Mouse (Mus musculus) hematopoietic stem cell, adult 5-6 weeks (primary cell): Measurements from ENCODE around the gene Snrnp35. TPM values are rescaled to one million over a fixed set of nuclear protein-coding genes. Genes with fewer than 3 reads are reported as not detected.

Experiments
- total RNA-seq: library from RNA; stranded (forward); fragments of 172-1452, 232-1000 nt; gene quantifications from 2 replicates; pipeline ENCODE4 v1.2.3, GENCODE M21; 2017

The Snrnp35 gene
- total RNA-seq, 1 experiment from 2014 or later, result 7.4 TPM

Other genes starting within 250 kb of the Snrnp35 start
- gene Pitpnm2, start 233.4 kb upstream of the Snrnp35 start, total RNA-seq, result 8.0 and 14.3 TPM in 2 replicates
- 27.8 and 41.0 TPM in 2 replicates for gene Mphosph9, start 155.2 kb upstream of the Snrnp35 start, total RNA-seq
- 22.3 and 24.6 TPM in 2 replicates for gene 2810006K23Rik, start 155.0 kb upstream of the Snrnp35 start, total RNA-seq
- gene Cdk2ap1, start 120.1 kb upstream of the Snrnp35 start, total RNA-seq, result 166 and 167 TPM in 2 replicates
- gene Sbno1, start 57.1 kb upstream of the Snrnp35 start, total RNA-seq, result 233 and 245 TPM in 2 replicates
- gene Kmt5a, start 43.2 kb upstream of the Snrnp35 start, total RNA-seq, result 99.1 and 120 TPM in 2 replicates
- gene Rilpl2, start 4.8 kb upstream of the Snrnp35 start, total RNA-seq, result 45.7 and 62.1 TPM in 2 replicates
- 6.0 and 9.5 TPM in 2 replicates for gene Rilpl1, start 48.3 kb downstream of the Snrnp35 start, total RNA-seq
- 482 and 912 TPM in 2 replicates for gene Tmed2, start 57.6 kb downstream of the Snrnp35 start, total RNA-seq
- gene Ddx55, start 69.7 kb downstream of the Snrnp35 start, total RNA-seq, result 16.0 and 16.4 TPM in 2 replicates
- 26.4 and 37.7 TPM in 2 replicates for gene Eif2b1, start 96.0 kb downstream of the Snrnp35 start, total RNA-seq
- 53.2 and 80.4 TPM in 2 replicates for gene Gtf2h3, start 96.0 kb downstream of the Snrnp35 start, total RNA-seq
- gene Atp6v0a2, start 145.4 kb downstream of the Snrnp35 start, total RNA-seq, result 18.4 and 22.1 TPM in 2 replicates
- not detected in 2 replicates for gene Dnah10, start 242.0 kb downstream of the Snrnp35 start, total RNA-seq